Mouse (Mus musculus) C2C12 (cell line): ENCODE results near the gene Mypop. TPM values are rescaled to one million over a fixed set of nuclear protein-coding genes. Genes with fewer than 3 reads are reported as not detected.

Source experiments
- H3K27me3 ChIP-seq: one replicate; pipeline ENCODE4 v1.6.1; 2011; ENCODE audit not compliant: control insufficient read depth, insufficient read depth, insufficient read length
- H3K36me3 ChIP-seq: one replicate; pipeline ENCODE4 v1.6.1; 2011; ENCODE audit not compliant: control insufficient read depth, insufficient read depth
- H3K4me3 ChIP-seq: one replicate; pipeline ENCODE4 v1.5.1; 2011; ENCODE audit warnings: mild to moderate bottlenecking, control low read depth; ENCODE audit not compliant: poor library complexity, insufficient read depth, severe bottlenecking
- H3K79me2 ChIP-seq: one replicate; pipeline ENCODE4 v1.6.1; 2011; ENCODE audit not compliant: control insufficient read depth, insufficient read depth
- H3K79me3 ChIP-seq: one replicate; pipeline ENCODE4 v1.6.1; 2011; ENCODE audit warnings: low read depth, control low read depth
- H3ac ChIP-seq: one replicate; pipeline ENCODE3; 2011; ENCODE audit warnings: low read depth; ENCODE audit not compliant: control insufficient read depth, insufficient read length
- CEBPB ChIP-seq: IDR thresholded peaks from one replicate; pipeline ENCODE4 v1.6.1; 2011; ENCODE audit warnings: low read depth, mild to moderate bottlenecking, control low read depth, moderate library complexity
- CTCF ChIP-seq: IDR thresholded peaks from one replicate; pipeline ENCODE4 v1.5.1; 2011; ENCODE audit not compliant: control insufficient read depth, insufficient read depth, insufficient read length
- FOSL1 ChIP-seq: IDR thresholded peaks from one replicate; pipeline ENCODE4 v1.8.0; 2011; ENCODE audit warnings: mild to moderate bottlenecking, low read length; ENCODE audit not compliant: poor library complexity, insufficient read depth, severe bottlenecking
- MAX ChIP-seq: IDR thresholded peaks from one replicate; pipeline ENCODE4 v1.6.1; 2011; ENCODE audit warnings: mild to moderate bottlenecking, control low read depth
- MYOD1 ChIP-seq: IDR thresholded peaks from one replicate; pipeline ENCODE4 v1.6.1; 2011; ENCODE audit warnings: low read depth; ENCODE audit not compliant: control insufficient read depth, insufficient read length
- MYOG ChIP-seq: IDR thresholded peaks from one replicate; pipeline ENCODE4 v1.6.1; 2011; ENCODE audit not compliant: control insufficient read depth, insufficient read length; ENCODE audit errors: extremely low read depth
- USF1 ChIP-seq: IDR thresholded peaks from one replicate; pipeline ENCODE4 v1.6.1; 2011; ENCODE audit warnings: low read depth, mild to moderate bottlenecking, control low read depth, moderate library complexity
- polyA plus RNA-seq: library from polyadenylated mRNA; unstranded; fragments of >200 nt; fragmentation: generic; extraction: Trizol; gene quantifications from one replicate; pipeline ENCODE4 v1.2.1, GENCODE M21; 2012; ENCODE audit warnings: missing spikeins

Mypop gene
- polyA plus RNA-seq, 1 experiment, result 17.8 TPM

DNA sequence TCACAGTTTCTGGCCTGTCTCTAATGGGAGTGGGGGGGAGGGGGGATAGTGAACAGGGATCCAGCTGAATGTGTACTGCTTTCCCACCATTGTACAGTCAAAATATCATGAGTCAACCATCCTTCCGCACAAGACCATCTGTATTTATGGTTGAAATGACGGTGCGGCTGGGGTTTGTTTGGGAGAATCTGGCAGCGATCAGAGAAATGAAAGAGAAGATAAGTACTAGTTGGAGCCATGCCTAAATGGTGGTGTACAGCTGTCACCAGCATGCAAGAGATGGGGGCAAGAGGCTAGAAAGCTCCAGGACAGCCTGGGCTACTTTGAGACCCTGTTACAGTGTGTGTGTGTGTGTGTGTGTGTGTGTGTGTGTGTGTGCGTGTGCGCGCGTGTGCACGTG is 12.7 kb upstream of the Mypop start:
- peaks cover 16% of the 10 kb centered on the region for H3K27me3 ChIP-seq
- H3ac ChIP-seq, result no peak overlapping the region
- H3K79me2 ChIP-seq, result no peaks in the 10 kb centered on the region
- TF ChIP-seq CEBPB (no peak), MAX (no peak), MYOD1 (peak; percentile 14), MYOG (no peak)
- H3K36me3 ChIP-seq, result no peaks in the 10 kb centered on the region
- H3K4me3 ChIP-seq, result no peak overlapping the region
- no peaks in the 10 kb centered on the region for H3K79me3 ChIP-seq

DNA sequence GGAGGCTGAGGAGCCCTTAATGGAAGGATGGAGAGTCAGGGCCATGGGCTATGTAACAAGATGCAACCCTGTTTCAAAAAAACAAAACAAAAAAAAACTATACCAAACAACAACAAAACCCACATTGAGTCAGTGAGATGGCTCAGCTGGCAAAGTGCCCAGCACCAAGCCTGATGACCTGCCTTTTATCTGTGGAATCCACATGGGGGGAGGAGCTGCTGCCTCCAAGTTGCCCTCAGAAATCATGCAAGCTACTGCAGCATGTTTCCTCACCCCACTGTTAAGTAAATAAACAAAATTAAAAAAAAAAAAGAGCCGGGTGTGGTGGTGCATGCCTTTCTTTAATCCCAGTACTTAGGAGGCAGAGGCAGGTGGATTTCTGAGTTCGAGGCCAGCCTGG is 4.5 kb upstream of the Mypop start:
- no peak overlapping the region for H3K4me3 ChIP-seq
- no peak overlapping the region for H3ac ChIP-seq
- no peaks in the 10 kb centered on the region for H3K79me2 ChIP-seq
- TF ChIP-seq FOSL1, result no peak
- TF ChIP-seq CTCF, result no peak
- no peak for TF ChIP-seq MYOG
- no peak for TF ChIP-seq CEBPB
- TF ChIP-seq MYOD1, result no peak
- TF ChIP-seq MAX, result no peak
- TF ChIP-seq USF1, result no peak
- H3K36me3 ChIP-seq, result no peaks in the 10 kb centered on the region
- H3K27me3 ChIP-seq, result peaks cover 18% of the 10 kb centered on the region
- no peaks in the 10 kb centered on the region for H3K79me3 ChIP-seq

DNA sequence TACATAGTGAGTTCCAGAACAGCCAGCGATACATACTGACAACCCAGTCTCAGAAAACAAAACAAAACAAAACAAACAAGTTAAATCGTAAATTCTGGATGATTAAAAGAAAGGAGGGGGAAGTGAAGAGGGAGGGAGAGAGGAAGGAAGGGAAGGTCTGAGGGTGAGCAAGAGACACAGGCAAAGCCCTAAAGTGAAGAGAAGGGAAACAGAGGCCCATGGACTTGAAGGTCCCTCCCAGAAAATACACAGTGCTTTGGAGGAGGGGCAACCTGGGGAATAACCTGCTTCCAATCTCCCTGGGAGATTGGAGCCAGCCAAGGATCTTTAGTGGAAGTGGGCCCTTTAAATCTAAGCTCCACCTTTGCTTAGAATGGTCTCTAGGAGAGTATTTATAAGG is 3.9 kb upstream of the Mypop start, which contains the start of gene Nanos2:
Nanos2 (plus strand) TSS at position 301 of the 400 bp plus-strand sequence.
- H3K27me3 ChIP-seq, result peaks cover 18% of the 10 kb centered on the region
- H3ac ChIP-seq, result no peak within 1 kb of the TSS
- H3K36me3 ChIP-seq, result no peaks in the 10 kb centered on the region
- no peaks in the 10 kb centered on the region for H3K79me2 ChIP-seq
- no peak within 1 kb of the TSS for H3K4me3 ChIP-seq
- TF ChIP-seq USF1, result no peak
- H3K79me3 ChIP-seq, result no peaks in the 10 kb centered on the region

DNA sequence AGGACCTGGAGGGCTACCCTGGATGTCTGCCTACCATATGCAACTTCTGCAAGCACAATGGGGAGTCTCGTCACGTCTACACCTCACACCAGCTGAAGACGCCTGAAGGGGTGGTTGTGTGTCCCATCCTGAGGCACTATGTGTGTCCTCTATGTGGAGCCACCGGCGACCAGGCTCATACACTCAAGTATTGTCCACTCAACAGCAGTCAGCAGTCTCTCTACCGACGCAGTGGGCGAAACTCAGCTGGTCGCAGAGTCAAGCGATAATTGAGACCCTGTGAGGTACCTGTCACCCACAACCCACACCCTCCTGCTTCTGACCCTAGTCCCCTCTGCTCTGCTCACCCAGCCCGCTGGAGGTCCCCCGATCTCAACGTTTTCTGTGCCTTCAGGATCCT is 3.3 kb upstream of the Mypop start:
- peaks cover 18% of the 10 kb centered on the region for H3K27me3 ChIP-seq
- TF ChIP-seq USF1, result no peak
- TF ChIP-seq FOSL1, result no peak
- no peak for TF ChIP-seq MYOD1
- TF ChIP-seq CTCF, result no peak
- H3K36me3 ChIP-seq, result no peaks in the 10 kb centered on the region
- no peaks in the 10 kb centered on the region for H3K79me2 ChIP-seq
- no peaks in the 10 kb centered on the region for H3K79me3 ChIP-seq
- H3K4me3 ChIP-seq, result no peak overlapping the region
- no peak overlapping the region for H3ac ChIP-seq

DNA sequence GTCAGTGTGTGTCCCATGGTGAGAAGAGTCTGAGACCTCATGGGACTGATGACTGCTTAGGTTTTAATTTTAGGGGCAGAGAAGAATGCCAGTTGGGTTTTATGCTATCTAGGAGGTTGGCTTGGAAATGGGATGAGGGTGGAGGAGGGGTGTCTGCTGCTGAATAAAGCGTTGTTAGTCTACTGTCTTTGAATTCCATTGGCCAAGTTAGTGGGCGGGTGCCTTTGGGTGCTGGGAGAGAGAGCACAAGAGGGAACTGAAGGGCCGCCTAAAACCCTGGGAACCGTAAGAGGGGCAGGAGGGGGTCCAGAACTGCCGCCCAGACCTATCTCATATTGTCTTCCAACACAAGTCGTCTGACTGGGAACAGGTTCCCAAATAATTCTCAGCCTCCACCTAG is 2.3 kb upstream of the Mypop start:
- peaks cover 18% of the 10 kb centered on the region for H3K27me3 ChIP-seq
- no peak overlapping the region for H3K4me3 ChIP-seq
- H3K79me3 ChIP-seq, result no peaks in the 10 kb centered on the region
- H3K36me3 ChIP-seq, result no peaks in the 10 kb centered on the region
- TF ChIP-seq MYOG (no peak), MAX (no peak), USF1 (no peak), CTCF (no peak), CEBPB (no peak), MYOD1 (no peak), FOSL1 (no peak)
- H3K79me2 ChIP-seq, result no peaks in the 10 kb centered on the region
- H3ac ChIP-seq, result no peak overlapping the region

DNA sequence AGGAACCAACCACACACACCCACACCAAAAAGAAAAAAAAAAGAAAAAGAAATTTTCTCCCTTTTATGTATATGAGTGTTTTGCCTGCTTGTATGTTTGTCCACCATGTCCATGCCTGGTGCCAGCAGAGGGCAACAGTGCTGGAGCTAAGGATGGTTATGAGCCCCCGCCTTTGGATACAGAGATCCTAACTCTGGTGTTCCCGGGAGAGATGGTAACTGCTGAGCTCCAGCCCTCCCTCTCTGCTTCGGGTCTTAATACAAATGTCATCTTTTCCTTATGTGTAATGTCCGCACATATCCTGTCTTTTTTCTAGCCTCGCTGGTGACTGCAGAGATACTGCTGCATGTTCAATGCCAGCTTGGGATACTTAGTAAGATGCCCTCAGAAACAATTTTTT is 1.1 kb upstream of the Mypop start:
- H3ac ChIP-seq, result peak overlapping the region; percentile 3
- TF ChIP-seq CEBPB (no peak), MAX (no peak), USF1 (no peak), CTCF (no peak), FOSL1 (no peak), MYOD1 (no peak), MYOG (no peak)
- no peaks in the 10 kb centered on the region for H3K36me3 ChIP-seq
- H3K4me3 ChIP-seq, result no peak overlapping the region
- H3K27me3 ChIP-seq, result peaks cover 9% of the 10 kb centered on the region
- no peaks in the 10 kb centered on the region for H3K79me2 ChIP-seq
- H3K79me3 ChIP-seq, result no peaks in the 10 kb centered on the region
